Mouse (Mus musculus): Measurements from ENCODE around the gene Tgtp2. TPM values are rescaled to one million over a fixed set of nuclear protein-coding genes. Genes with fewer than 3 reads are reported as not detected.
"Not testable (repeated sequence)": the region's sequence is repeated elsewhere in the genome, so short reads cannot be mapped to it uniquely, and the experiment has no call there.

The Tgtp2 gene
- polyA plus RNA-seq, 1 experiment from 2014 or later, result 0.23 TPM

GRCm38 (mm10) chr11:49051894-49052293 lies 12.1 kb downstream of the Tgtp2 start:
- H3K9me3 ChIP-seq (replicated peaks); H3K27me3 ChIP-seq; H3K4me3 ChIP-seq; H3K27ac ChIP-seq; ATAC-seq (replicated peaks; ENCODE audit: insufficient number of reproducible peaks, insufficient read depth, low FRiP score, low read depth); H3K9ac ChIP-seq; H3K4me2 ChIP-seq; H3K4me1 ChIP-seq (replicated peaks); H3K36me3 ChIP-seq: not testable (repeated sequence)
- no CpG with 5 or more reads among the region's 5 CpGs for WGBS

- H3K9ac ChIP-seq; H3K9me3 ChIP-seq (replicated peaks); H3K4me1 ChIP-seq (replicated peaks); H3K27me3 ChIP-seq; H3K27ac ChIP-seq; H3K4me3 ChIP-seq; H3K36me3 ChIP-seq; ATAC-seq (replicated peaks; ENCODE audit: insufficient number of reproducible peaks, insufficient read depth, low FRiP score, low read depth); H3K4me2 ChIP-seq: not testable (repeated sequence)
- WGBS, result 64% methylated on average over 1 of the region's 6 CpGs
Observed at GRCm38 (mm10) chr11:49051093-49051891, 12.7 kb downstream of the Tgtp2 start, which contains the start of gene 9930111J21Rik2. Gene 9930111J21Rik2, minus strand, starts transcription at chr11:49051242.

GRCm38 (mm10) chr11:49050064-49050463 lies 13.9 kb downstream of the Tgtp2 start:
- not testable (repeated sequence) for H3K36me3 ChIP-seq; ATAC-seq (replicated peaks; ENCODE audit: insufficient number of reproducible peaks, insufficient read depth, low FRiP score, low read depth); H3K27me3 ChIP-seq; H3K27ac ChIP-seq; H3K4me1 ChIP-seq (replicated peaks); H3K9ac ChIP-seq; H3K4me3 ChIP-seq; H3K9me3 ChIP-seq (replicated peaks); H3K4me2 ChIP-seq

GRCm38 (mm10) chr11:49012074-49012473 lies 51.9 kb downstream of the Tgtp2 start:
- H3K27me3 ChIP-seq; H3K4me1 ChIP-seq (replicated peaks); H3K4me2 ChIP-seq; H3K4me3 ChIP-seq; H3K9me3 ChIP-seq (replicated peaks); ATAC-seq (replicated peaks; ENCODE audit: insufficient number of reproducible peaks, insufficient read depth, low FRiP score, low read depth); H3K27ac ChIP-seq; H3K9ac ChIP-seq; H3K36me3 ChIP-seq: not testable (repeated sequence)

Other genes with a start within 250 kb of the Tgtp2 start
- 4.3 TPM in 2 replicates for gene Trim41, start 246.9 kb downstream of the Tgtp2 start, polyA plus RNA-seq (2015; fragmentation: Nextera tagmentation; extraction: Ambion mirVana)
- 0.75 and 0.84 TPM in 2 replicates for gene Trim7, start 238.1 kb downstream of the Tgtp2 start, polyA plus RNA-seq (2015; fragmentation: Nextera tagmentation; extraction: Ambion mirVana)
- gene Gm12184, start 237.6 kb downstream of the Tgtp2 start, polyA plus RNA-seq (2015; fragmentation: Nextera tagmentation; extraction: Ambion mirVana), result 3.2 and 3.7 TPM in 2 replicates
- gene Irgm1, start 192.5 kb downstream of the Tgtp2 start, polyA plus RNA-seq (2015; fragmentation: Nextera tagmentation; extraction: Ambion mirVana), result 8.9 and 13.6 TPM in 2 replicates
- gene Gm5431, start 162.0 kb downstream of the Tgtp2 start, polyA plus RNA-seq (2015; fragmentation: Nextera tagmentation; extraction: Ambion mirVana), result 0.25 and 0.30 TPM in 2 replicates
- gene Psme2b, start 118.0 kb downstream of the Tgtp2 start, polyA plus RNA-seq (2015; fragmentation: Nextera tagmentation; extraction: Ambion mirVana), result 2.1 and 2.8 TPM in 2 replicates
- gene Olfr56, start 85.3 kb downstream of the Tgtp2 start, polyA plus RNA-seq (2015; fragmentation: Nextera tagmentation; extraction: Ambion mirVana), result 0.10 TPM in 1 of 2 replicates, not detected in the other
- 0.50 and 1.2 TPM in 2 replicates for gene 9930111J21Rik1, start 84.8 kb downstream of the Tgtp2 start, polyA plus RNA-seq (2015; fragmentation: Nextera tagmentation; extraction: Ambion mirVana)
- 0.06 TPM in 1 of 2 replicates, not detected in the other for gene Gm12185, start 72.0 kb downstream of the Tgtp2 start, polyA plus RNA-seq (2015; fragmentation: Nextera tagmentation; extraction: Ambion mirVana)
- gene Tgtp1, start 70.0 kb downstream of the Tgtp2 start, polyA plus RNA-seq (2015; fragmentation: Nextera tagmentation; extraction: Ambion mirVana), result 0.64 and 3.2 TPM in 2 replicates
- 0.52 and 0.58 TPM in 2 replicates for gene 9930111J21Rik2, start 13.0 kb downstream of the Tgtp2 start, polyA plus RNA-seq (2015; fragmentation: Nextera tagmentation; extraction: Ambion mirVana)
- 1.4 and 4.3 TPM in 2 replicates for gene Ifi47, start 12.4 kb upstream of the Tgtp2 start, polyA plus RNA-seq (2015; fragmentation: Nextera tagmentation; extraction: Ambion mirVana)
- gene Olfr1396, start 50.7 kb upstream of the Tgtp2 start, polyA plus RNA-seq (2015; fragmentation: Nextera tagmentation; extraction: Ambion mirVana), result 0.15 and 0.18 TPM in 2 replicates
- gene Olfr1395, start 78.1 kb upstream of the Tgtp2 start, polyA plus RNA-seq (2015; fragmentation: Nextera tagmentation; extraction: Ambion mirVana), result not detected in 2 replicates
- not detected in 2 replicates for gene Olfr1394, start 90.2 kb upstream of the Tgtp2 start, polyA plus RNA-seq (2015; fragmentation: Nextera tagmentation; extraction: Ambion mirVana)
- 4.4 and 6.1 TPM in 2 replicates for gene Btnl9, start 123.0 kb upstream of the Tgtp2 start, polyA plus RNA-seq (2015; fragmentation: Nextera tagmentation; extraction: Ambion mirVana)
- gene Zfp62, start 139.1 kb upstream of the Tgtp2 start, polyA plus RNA-seq (2015; fragmentation: Nextera tagmentation; extraction: Ambion mirVana), result 24.2 and 26.6 TPM in 2 replicates
- 41.7 and 54.8 TPM in 2 replicates for gene Mgat1, start 180.0 kb upstream of the Tgtp2 start, polyA plus RNA-seq (2015; fragmentation: Nextera tagmentation; extraction: Ambion mirVana)
- 0.09 TPM in 1 of 2 replicates, not detected in the other for gene Olfr1393, start 214.1 kb upstream of the Tgtp2 start, polyA plus RNA-seq (2015; fragmentation: Nextera tagmentation; extraction: Ambion mirVana)
- not detected in 2 replicates for gene Olfr1392, start 221.1 kb upstream of the Tgtp2 start, polyA plus RNA-seq (2015; fragmentation: Nextera tagmentation; extraction: Ambion mirVana)
- gene Olfr10, start 240.5 kb upstream of the Tgtp2 start, polyA plus RNA-seq (2015; fragmentation: Nextera tagmentation; extraction: Ambion mirVana), result not detected in 2 replicates

Data from heart, embryonic 15.5 days (tissue).